Mouse (Mus musculus) intestine, embryonic 14.5 days (tissue): ENCODE measurements around the gene Hmg20b. TPM values are rescaled to one million over a fixed set of nuclear protein-coding genes. Genes with fewer than 3 reads are reported as not detected.

ENCODE experiments used
- ATAC-seq: fragments of 200-750 bp; cut with Nextera tagmentation; replicated peaks from 2 replicates; pipeline ENCODE4 v1.8.0; 2017; ENCODE audit warnings: low read depth, moderate number of reproducible peaks, moderate TSS enrichment, moderate library complexity; ENCODE audit not compliant: low FRiP score, low TSS enrichment
- DNase-seq: peaks from one replicate; pipeline ENCODE4 v3.0.0-alpha.2; 2018; ENCODE audit warnings: low spot score
- H3K27ac ChIP-seq: fragments of 300-500 bp; sonication (generic); 2 replicates; pipeline ENCODE4 v1.5.1; 2014; ENCODE audit warnings: low read depth, mild to moderate bottlenecking, control low read depth
- H3K27me3 ChIP-seq: fragments of 300-500 bp; sonication (generic); replicated peaks from 2 replicates; pipeline ENCODE4 v1.6.1; 2014; ENCODE audit warnings: low read length, control low read depth; ENCODE audit not compliant: control insufficient read depth, insufficient read depth
- H3K36me3 ChIP-seq: fragments of 300-500 bp; sonication (generic); 2 replicates; pipeline ENCODE4 v1.6.1; 2014; ENCODE audit warnings: low read length, control low read depth; ENCODE audit not compliant: control insufficient read depth, insufficient read depth
- H3K4me1 ChIP-seq: fragments of 300-500 bp; sonication (generic); replicated peaks from 2 replicates; pipeline ENCODE4 v1.6.1; 2014; ENCODE audit warnings: low read length, control low read depth, mixed read lengths; ENCODE audit not compliant: control insufficient read depth, insufficient read depth
- H3K4me2 ChIP-seq: fragments of 300-500 bp; sonication (generic); 2 replicates; pipeline ENCODE4 v1.6.1; 2014; ENCODE audit warnings: low read length
- H3K4me3 ChIP-seq: fragments of 300-500 bp; sonication (generic); 2 replicates; pipeline ENCODE4 v1.5.1; 2014; ENCODE audit warnings: low read depth, low read length, control low read depth, mixed read lengths
- H3K9ac ChIP-seq: fragments of 300-500 bp; sonication (generic); 2 replicates; pipeline ENCODE4 v1.6.1; 2014; ENCODE audit warnings: mild to moderate bottlenecking, low read length
- H3K9me3 ChIP-seq: fragments of 300-500 bp; sonication (generic); 2 replicates; pipeline ENCODE4 v1.6.1; 2016; ENCODE audit warnings: low read length, control low read depth; ENCODE audit not compliant: control insufficient read depth
- WGBS: fragments of 180-500 bp; shearing (Covaris S2); extraction: QIAGEN DNeasy Blood & Tissue Kit; methylation state at CpG from one replicate; pipeline ENCODE4 v1.1.7; 2014; 5-methylcytosine and 5-hydroxymethylcytosine counted together
- polyA plus RNA-seq: library from polyadenylated mRNA; unstranded; fragments of >200 nt; fragmentation: Nextera tagmentation; extraction: Ambion mirVana; gene quantifications from 2 replicates; pipeline ENCODE4 v1.2.1, GENCODE M21; 2014

Gene Hmg20b
- polyA plus RNA-seq, 1 experiment from 2014 or later, result 86.8 TPM

- 81% methylated on average over 6 of the region's 6 CpGs for WGBS
- Histone ChIP-seq H3K27me3 (no peaks in the 10 kb centered on the region), H3K9me3 (no peaks in the 10 kb centered on the region), H3K4me3 (no peak overlapping the region), H3K4me1 (peaks cover 20% of the 10 kb centered on the region), H3K36me3 (peaks cover 26% of the 10 kb centered on the region), H3K4me2 (no peak overlapping the region), H3K27ac (peak overlapping the region; percentile 69; the same call in 1 of the 2 replicates), H3K9ac (no peak overlapping the region)
- DNase-seq (no peak), ATAC-seq (peak; percentile 35)
Observed at GRCm38 (mm10) chr10:81392270-81392669, 42.0 kb upstream of the Hmg20b start.

- no peaks in the 10 kb centered on the region for H3K9me3 ChIP-seq
- no peak for DNase-seq
- H3K27ac ChIP-seq, result no peak overlapping the region
- H3K4me1 ChIP-seq, result peaks cover 23% of the 10 kb centered on the region
- 85% methylated on average over 13 of the region's 13 CpGs for WGBS
- H3K9ac ChIP-seq, result no peak overlapping the region
- H3K4me2 ChIP-seq, result no peak overlapping the region
- H3K4me3 ChIP-seq, result no peak overlapping the region
- no peaks in the 10 kb centered on the region for H3K27me3 ChIP-seq
- no peak for ATAC-seq
- peaks cover 32% of the 10 kb centered on the region for H3K36me3 ChIP-seq
Observed at GRCm38 (mm10) chr10:81390678-81390965, 40.3 kb upstream of the Hmg20b start.

GRCm38 (mm10) chr10:81389801-81390677, 39.8 kb upstream of the Hmg20b start:
- ATAC-seq (no peak), DNase-seq (peak; percentile 91)
- no peak overlapping the region for H3K4me3 ChIP-seq
- no peaks in the 10 kb centered on the region for H3K9me3 ChIP-seq
- peaks cover 32% of the 10 kb centered on the region for H3K36me3 ChIP-seq
- no peaks in the 10 kb centered on the region for H3K27me3 ChIP-seq
- H3K9ac ChIP-seq, result no peak overlapping the region
- no peak overlapping the region for H3K27ac ChIP-seq
- 61% methylated on average over 23 of the region's 23 CpGs for WGBS
- peaks cover 29% of the 10 kb centered on the region for H3K4me1 ChIP-seq
- H3K4me2 ChIP-seq, result no peak overlapping the region

- no peak for ATAC-seq
- no peak overlapping the region for H3K27ac ChIP-seq
- peaks cover 30% of the 10 kb centered on the region for H3K4me1 ChIP-seq
- H3K9me3 ChIP-seq, result no peaks in the 10 kb centered on the region
- H3K27me3 ChIP-seq, result no peaks in the 10 kb centered on the region
- no peak overlapping the region for H3K9ac ChIP-seq
- peaks cover 32% of the 10 kb centered on the region for H3K36me3 ChIP-seq
- WGBS, result 55% methylated on average over 3 of the region's 3 CpGs
- H3K4me2 ChIP-seq, result no peak overlapping the region
- H3K4me3 ChIP-seq, result no peak overlapping the region
- DNase-seq, result no peak
Observed at GRCm38 (mm10) chr10:81389373-81389772, 39.1 kb upstream of the Hmg20b start.

- DNase-seq (no peak), ATAC-seq (no peak)
- 50% methylated on average over 5 of the region's 5 CpGs for WGBS
- Histone ChIP-seq H3K36me3 (peaks cover 32% of the 10 kb centered on the region), H3K9ac (no peak within 1 kb of the TSS), H3K27ac (no peak within 1 kb of the TSS), H3K4me2 (no peak within 1 kb of the TSS), H3K4me3 (no peak within 1 kb of the TSS), H3K4me1 (peaks cover 26% of the 10 kb centered on the region), H3K27me3 (no peaks in the 10 kb centered on the region), H3K9me3 (no peaks in the 10 kb centered on the region)
Observed at GRCm38 (mm10) chr10:81388505-81389055, 38.3 kb upstream of the Hmg20b start, which contains the start of gene Gm48552. Gm48552 (plus strand) TSS chr10:81389005.

- DNase-seq (no peak), ATAC-seq (no peak)
- 94% methylated on average over 20 of the region's 20 CpGs for WGBS
- Histone ChIP-seq H3K4me1 (peaks cover 18% of the 10 kb centered on the region), H3K27me3 (no peaks in the 10 kb centered on the region), H3K9me3 (no peaks in the 10 kb centered on the region), H3K27ac (no peak overlapping the region), H3K9ac (no peak overlapping the region), H3K4me2 (no peak overlapping the region), H3K4me3 (no peak overlapping the region), H3K36me3 (peaks cover 32% of the 10 kb centered on the region)
Observed at GRCm38 (mm10) chr10:81387716-81388115, 37.4 kb upstream of the Hmg20b start.

- Histone ChIP-seq H3K4me3 (0 out of 2 replicates have a peak overlapping the region, but pooled peaks have one; percentile 97), H3K9me3 (no peaks in the 10 kb centered on the region), H3K27me3 (no peaks in the 10 kb centered on the region), H3K36me3 (peaks cover 32% of the 10 kb centered on the region), H3K27ac (no peak overlapping the region), H3K4me2 (peak overlapping the region; percentile 96), H3K9ac (0 out of 2 replicates have a peak overlapping the region, but pooled peaks have one; percentile 87), H3K4me1 (peaks cover 14% of the 10 kb centered on the region)
- WGBS, result 70% methylated on average over 22 of the region's 22 CpGs
- DNase-seq (no peak), ATAC-seq (no peak)
Observed at GRCm38 (mm10) chr10:81385603-81386306, 35.5 kb upstream of the Hmg20b start.

- WGBS, result under 1% methylated on average over 19 of the region's 19 CpGs
- Histone ChIP-seq H3K4me1 (peaks cover 14% of the 10 kb centered on the region), H3K9me3 (no peaks in the 10 kb centered on the region), H3K4me2 (peak overlapping the region; percentile 96), H3K9ac (peak overlapping the region; percentile 87), H3K36me3 (peaks cover 32% of the 10 kb centered on the region), H3K4me3 (peak overlapping the region; percentile 97), H3K27me3 (no peaks in the 10 kb centered on the region), H3K27ac (peak overlapping the region; percentile 85)
- peak; percentile 12; the same call in 1 of the 2 replicates for ATAC-seq
- no peak for DNase-seq
Observed at GRCm38 (mm10) chr10:81384605-81384982, 34.3 kb upstream of the Hmg20b start.
